Mouse (Mus musculus): ENCODE measurements around the gene 6030445D17Rik. TPM values are rescaled to one million over a fixed set of nuclear protein-coding genes. Genes with fewer than 3 reads are reported as not detected.

6030445D17Rik gene
- polyA plus RNA-seq, 1 experiment: 0.46 TPM

DNA sequence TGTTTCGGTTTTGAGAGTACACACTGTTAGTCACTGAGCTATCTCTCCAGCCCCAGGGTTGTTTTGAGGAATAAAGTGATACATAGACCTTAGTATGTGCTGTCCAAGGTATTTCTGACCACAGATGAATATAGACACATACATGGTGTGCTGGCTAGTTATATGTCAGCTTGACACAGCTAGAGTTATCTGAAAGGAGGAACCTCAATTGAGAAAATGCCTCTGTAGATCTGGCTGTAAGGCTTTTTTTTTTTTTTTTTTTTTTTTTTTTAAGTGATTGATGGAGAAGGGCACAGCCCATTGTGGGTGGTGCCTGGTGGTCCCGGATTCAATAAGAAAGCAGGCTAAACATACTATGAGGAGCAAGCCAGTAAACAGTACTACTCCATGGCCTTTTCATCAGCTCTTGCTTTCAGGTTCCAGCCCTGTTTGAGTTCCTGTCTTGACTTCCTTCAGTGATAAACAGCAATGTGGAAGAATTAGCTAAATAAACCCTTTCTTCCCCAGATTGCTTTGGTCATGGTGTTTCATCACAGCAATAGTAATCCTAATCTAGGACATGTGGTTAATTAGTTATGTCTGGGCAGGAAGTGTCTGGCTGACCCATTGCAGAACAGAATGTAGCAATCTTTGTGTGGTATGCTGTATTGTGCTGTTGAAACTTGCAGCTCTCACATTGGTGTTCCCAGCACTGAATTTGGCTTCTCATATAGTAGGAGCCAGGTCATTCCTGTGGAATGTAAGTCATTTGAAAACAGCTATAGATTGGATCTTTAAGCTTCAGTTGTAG, 43.6 kb downstream of the 6030445D17Rik start:
- Histone ChIP-seq H3K27me3 (ENCODE audit: control insufficient read depth, insufficient read depth, low read length, poor library complexity, severe bottlenecking) (no peaks in the 10 kb centered on the region), H3K4me1 (ENCODE audit: control insufficient read depth, insufficient read depth, low read length) (no peaks in the 10 kb centered on the region), H3K27ac (ENCODE audit: insufficient read depth, low read length) (no peak overlapping the region), H3K36me3 (ENCODE audit: control insufficient read depth, insufficient read depth, low read length, poor library complexity, severe bottlenecking) (no peaks in the 10 kb centered on the region), H3K4me3 (ENCODE audit: low read depth, low read length) (no peak overlapping the region), H3K9ac (ENCODE audit: low read depth, poor library complexity, severe bottlenecking) (no peak overlapping the region), H3K9me3 (replicated peaks; ENCODE audit: control insufficient read depth, insufficient read depth, low read length, poor library complexity, severe bottlenecking) (no peaks in the 10 kb centered on the region)
- TF ChIP-seq POLR2A (IDR thresholded peaks at IDR 0.05; ENCODE audit: insufficient read depth, low read length) (no peak), EP300 (IDR thresholded peaks at IDR 0.05; ENCODE audit: insufficient read depth, low read depth, low read length) (no peak), CTCF (IDR thresholded peaks at IDR 0.05; ENCODE audit: low read depth, low read length) (no peak)

DNA sequence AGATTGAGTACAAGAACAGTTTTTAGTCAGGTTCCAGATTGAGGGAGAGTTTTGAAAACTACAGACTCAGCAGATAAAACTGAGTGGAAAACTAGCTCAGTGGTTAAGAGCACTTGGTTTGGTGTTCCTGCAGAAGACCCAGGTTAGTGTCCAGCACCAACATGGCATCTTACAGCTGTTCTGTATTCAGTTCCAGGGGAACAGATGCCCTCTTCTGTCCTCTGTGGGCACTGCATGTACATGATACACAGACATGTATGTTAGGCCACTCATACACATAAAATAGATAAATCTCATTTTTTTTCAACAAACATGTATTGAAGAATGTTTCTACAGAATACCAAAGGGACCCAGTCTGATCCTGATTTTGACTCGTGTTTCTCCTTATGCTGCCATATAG, 47.8 kb downstream of the 6030445D17Rik start:
- Histone ChIP-seq H3K27me3 (ENCODE audit: control insufficient read depth, insufficient read depth, low read length, poor library complexity, severe bottlenecking) (no peaks in the 10 kb centered on the region), H3K27ac (ENCODE audit: insufficient read depth, low read length) (no peak overlapping the region), H3K4me3 (ENCODE audit: low read depth, low read length) (no peak overlapping the region), H3K9ac (ENCODE audit: low read depth, poor library complexity, severe bottlenecking) (no peak overlapping the region), H3K9me3 (replicated peaks; ENCODE audit: control insufficient read depth, insufficient read depth, low read length, poor library complexity, severe bottlenecking) (no peaks in the 10 kb centered on the region), H3K4me1 (ENCODE audit: control insufficient read depth, insufficient read depth, low read length) (no peaks in the 10 kb centered on the region), H3K36me3 (ENCODE audit: control insufficient read depth, insufficient read depth, low read length, poor library complexity, severe bottlenecking) (no peaks in the 10 kb centered on the region)
- TF ChIP-seq EP300 (IDR thresholded peaks at IDR 0.05; ENCODE audit: insufficient read depth, low read depth, low read length) (no peak), CTCF (IDR thresholded peaks at IDR 0.05; ENCODE audit: low read depth, low read length) (no peak), POLR2A (IDR thresholded peaks at IDR 0.05; ENCODE audit: insufficient read depth, low read length) (no peak)

DNA sequence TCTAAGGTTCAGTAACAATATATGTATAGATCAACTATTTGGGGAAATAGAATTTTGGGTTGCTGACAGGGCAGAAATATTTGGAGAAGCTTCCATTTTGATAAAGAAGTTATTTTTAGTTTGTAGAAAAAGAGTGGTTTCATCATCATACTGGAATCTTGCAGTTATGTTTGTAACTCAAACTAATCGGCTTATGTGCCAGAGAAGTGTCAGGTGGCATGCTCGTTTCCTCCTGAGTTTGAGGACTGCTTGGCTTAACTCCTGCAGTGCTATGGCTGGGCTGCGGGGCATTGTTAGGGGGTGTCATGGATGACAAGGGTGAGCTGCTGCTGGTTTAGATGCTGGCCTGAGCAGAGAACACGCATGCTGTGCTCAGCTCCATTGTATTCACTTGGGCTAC, 49.7 kb downstream of the 6030445D17Rik start:
- Histone ChIP-seq H3K9me3 (replicated peaks; ENCODE audit: control insufficient read depth, insufficient read depth, low read length, poor library complexity, severe bottlenecking) (no peaks in the 10 kb centered on the region), H3K4me1 (ENCODE audit: control insufficient read depth, insufficient read depth, low read length) (no peaks in the 10 kb centered on the region), H3K4me3 (ENCODE audit: low read depth, low read length) (no peak overlapping the region), H3K27ac (ENCODE audit: insufficient read depth, low read length) (no peak overlapping the region), H3K9ac (ENCODE audit: low read depth, poor library complexity, severe bottlenecking) (no peak overlapping the region), H3K36me3 (ENCODE audit: control insufficient read depth, insufficient read depth, low read length, poor library complexity, severe bottlenecking) (no peaks in the 10 kb centered on the region), H3K27me3 (ENCODE audit: control insufficient read depth, insufficient read depth, low read length, poor library complexity, severe bottlenecking) (no peaks in the 10 kb centered on the region)
- TF ChIP-seq POLR2A (IDR thresholded peaks at IDR 0.05; ENCODE audit: insufficient read depth, low read length): no peak
- TF ChIP-seq EP300 (IDR thresholded peaks at IDR 0.05; ENCODE audit: insufficient read depth, low read depth, low read length): no peak
- TF ChIP-seq CTCF (IDR thresholded peaks at IDR 0.05; ENCODE audit: low read depth, low read length): no peak

DNA sequence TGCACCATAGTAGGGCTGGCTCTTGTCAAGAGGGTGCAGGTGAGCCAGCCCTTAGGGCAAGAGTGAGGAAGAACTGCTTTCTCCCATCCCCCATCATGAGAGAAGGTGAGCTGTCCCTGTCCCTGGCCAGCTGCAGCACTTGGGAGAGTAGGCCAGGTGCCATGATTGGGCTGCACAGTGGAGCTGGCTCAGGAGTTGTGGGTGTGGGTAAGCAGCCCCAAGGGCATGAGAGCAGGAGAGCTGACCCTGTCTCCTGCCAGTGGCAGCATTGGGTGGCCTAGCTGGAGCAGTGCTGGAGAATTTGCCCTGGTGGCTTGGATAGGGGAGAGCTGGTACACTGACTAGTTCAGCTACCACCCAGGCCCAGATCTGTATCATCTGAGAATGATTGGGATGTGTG, 50.9 kb downstream of the 6030445D17Rik start:
- Histone ChIP-seq H3K27me3 (ENCODE audit: control insufficient read depth, insufficient read depth, low read length, poor library complexity, severe bottlenecking) (no peaks in the 10 kb centered on the region), H3K9ac (ENCODE audit: low read depth, poor library complexity, severe bottlenecking) (no peak overlapping the region), H3K4me1 (ENCODE audit: control insufficient read depth, insufficient read depth, low read length) (no peaks in the 10 kb centered on the region), H3K9me3 (replicated peaks; ENCODE audit: control insufficient read depth, insufficient read depth, low read length, poor library complexity, severe bottlenecking) (no peaks in the 10 kb centered on the region), H3K27ac (ENCODE audit: insufficient read depth, low read length) (no peak overlapping the region), H3K4me3 (ENCODE audit: low read depth, low read length) (no peak overlapping the region), H3K36me3 (ENCODE audit: control insufficient read depth, insufficient read depth, low read length, poor library complexity, severe bottlenecking) (no peaks in the 10 kb centered on the region)
- TF ChIP-seq CTCF (IDR thresholded peaks at IDR 0.05; ENCODE audit: low read depth, low read length): no peak
- TF ChIP-seq EP300 (IDR thresholded peaks at IDR 0.05; ENCODE audit: insufficient read depth, low read depth, low read length): no peak
- TF ChIP-seq POLR2A (IDR thresholded peaks at IDR 0.05; ENCODE audit: insufficient read depth, low read length): no peak

Other genes with a start within 250 kb of the 6030445D17Rik start
- 57.1 and 57.8 TPM in 2 replicates for gene Tcea3, start 214.5 kb upstream of the 6030445D17Rik start, polyA plus RNA-seq (2011; ENCODE audit: insufficient read depth, insufficient read length, low read depth, missing spikeins)
- gene Zfp46, start 177.6 kb upstream of the 6030445D17Rik start, polyA plus RNA-seq (2011; ENCODE audit: insufficient read depth, insufficient read length, low read depth, missing spikeins): 5.5 and 6.0 TPM in 2 replicates
- gene Hnrnpr, start 151.3 kb upstream of the 6030445D17Rik start, polyA plus RNA-seq (2011; ENCODE audit: insufficient read depth, insufficient read length, low read depth, missing spikeins): 128 and 131 TPM in 2 replicates
- gene Htr1d, start 38.7 kb upstream of the 6030445D17Rik start, polyA plus RNA-seq (2011; ENCODE audit: insufficient read depth, insufficient read length, low read depth, missing spikeins): 1.1 and 1.2 TPM in 2 replicates
- 67.6 and 73.0 TPM in 2 replicates for gene Luzp1, start 7.5 kb downstream of the 6030445D17Rik start, polyA plus RNA-seq (2011; ENCODE audit: insufficient read depth, insufficient read length, low read depth, missing spikeins)
- 205 and 211 TPM in 2 replicates for gene Kdm1a, start 140.5 kb downstream of the 6030445D17Rik start, polyA plus RNA-seq (2011; ENCODE audit: insufficient read depth, insufficient read length, low read depth, missing spikeins)
- gene Tex46, start 148.2 kb downstream of the 6030445D17Rik start, polyA plus RNA-seq (2011; ENCODE audit: insufficient read depth, insufficient read length, low read depth, missing spikeins): not detected in 2 replicates
- gene Lactbl1, start 160.4 kb downstream of the 6030445D17Rik start, polyA plus RNA-seq (2011; ENCODE audit: insufficient read depth, insufficient read length, low read depth, missing spikeins): not detected in 2 replicates